Mouse (Mus musculus) small intestine, adult 2 months (tissue): ENCODE measurements at regions not wholly inside any gene's neighbourhood (a gene's known extent, or its start where the extent isn't known, plus 50 kb on each side); places are given as distances from the start of the nearest gene placed in this dataset.

ENCODE experiments used
- CTCF ChIP-seq: fragments of 200-500 bp; IDR thresholded peaks from 2 replicates; pipeline ENCODE4 v1.5.1; 2012; ENCODE audit warnings: low read depth, mild to moderate bottlenecking, control low read depth, inconsistent platforms, low read length, moderate library complexity, mixed read lengths; ENCODE audit not compliant: insufficient replicate concordance, insufficient read length; ENCODE audit errors: extremely low read depth
- POLR2A ChIP-seq: fragments of 200-500 bp; IDR thresholded peaks from 2 replicates; pipeline ENCODE4 v1.6.1; 2012; ENCODE audit warnings: low read depth, mild to moderate bottlenecking, control low read depth, inconsistent platforms, low read length, moderate library complexity

- TF ChIP-seq POLR2A = no peak
- no peak for TF ChIP-seq CTCF
Observed at GRCm38 (mm10) chr12:12722982-12723661, 218.6 kb downstream of the Mycn start.
